Mouse (Mus musculus): ENCODE results near the gene Arhgef7. TPM values are rescaled to one million over a fixed set of nuclear protein-coding genes. Genes with fewer than 3 reads are reported as not detected.

Gene Arhgef7
- polyA plus RNA-seq, 1 experiment from 2014 or later, result 24.0 TPM

DNA sequence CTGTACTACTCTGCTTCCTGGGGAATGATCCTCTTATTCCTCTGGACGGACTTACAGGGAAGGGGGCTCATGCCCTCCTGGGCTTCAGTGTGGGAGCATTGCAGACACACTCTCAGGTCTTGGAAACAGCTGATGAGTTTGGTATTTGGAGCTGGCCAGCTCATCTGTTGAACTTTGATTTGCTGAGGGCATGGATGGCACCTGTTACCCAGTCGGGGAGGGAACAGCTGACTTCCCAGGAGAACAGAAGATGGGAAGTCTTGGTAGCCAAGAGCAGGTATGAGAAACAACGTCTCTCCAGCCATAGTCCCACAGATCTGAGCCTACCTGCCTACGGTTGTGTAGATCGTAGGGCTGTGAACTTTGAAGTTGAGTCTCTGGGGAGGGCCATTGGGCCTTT, 44.1 kb downstream of the Arhgef7 start:
- 86% methylated on average over 5 of the region's 5 CpGs for WGBS
- no peak for ATAC-seq
- no peak overlapping the region for H3K9ac ChIP-seq (ENCODE audit: low read depth, low read length)
- H3K27ac ChIP-seq (ENCODE audit: low read length), result no peak overlapping the region
- no peaks in the 10 kb centered on the region for H3K36me3 ChIP-seq (ENCODE audit: control insufficient read depth, insufficient read depth, low read length)
- no peak overlapping the region for H3K4me3 ChIP-seq (ENCODE audit: low read length)
- H3K4me1 ChIP-seq (ENCODE audit: control insufficient read depth, insufficient read depth, low read length), result peaks cover 25% of the 10 kb centered on the region
- H3K27me3 ChIP-seq (replicated peaks; ENCODE audit: control insufficient read depth, insufficient read depth, low read length), result no peaks in the 10 kb centered on the region
- no peaks in the 10 kb centered on the region for H3K9me3 ChIP-seq (ENCODE audit: control insufficient read depth, low read length)
- no peak overlapping the region for H3K4me2 ChIP-seq (ENCODE audit: low read depth, low read length)

DNA sequence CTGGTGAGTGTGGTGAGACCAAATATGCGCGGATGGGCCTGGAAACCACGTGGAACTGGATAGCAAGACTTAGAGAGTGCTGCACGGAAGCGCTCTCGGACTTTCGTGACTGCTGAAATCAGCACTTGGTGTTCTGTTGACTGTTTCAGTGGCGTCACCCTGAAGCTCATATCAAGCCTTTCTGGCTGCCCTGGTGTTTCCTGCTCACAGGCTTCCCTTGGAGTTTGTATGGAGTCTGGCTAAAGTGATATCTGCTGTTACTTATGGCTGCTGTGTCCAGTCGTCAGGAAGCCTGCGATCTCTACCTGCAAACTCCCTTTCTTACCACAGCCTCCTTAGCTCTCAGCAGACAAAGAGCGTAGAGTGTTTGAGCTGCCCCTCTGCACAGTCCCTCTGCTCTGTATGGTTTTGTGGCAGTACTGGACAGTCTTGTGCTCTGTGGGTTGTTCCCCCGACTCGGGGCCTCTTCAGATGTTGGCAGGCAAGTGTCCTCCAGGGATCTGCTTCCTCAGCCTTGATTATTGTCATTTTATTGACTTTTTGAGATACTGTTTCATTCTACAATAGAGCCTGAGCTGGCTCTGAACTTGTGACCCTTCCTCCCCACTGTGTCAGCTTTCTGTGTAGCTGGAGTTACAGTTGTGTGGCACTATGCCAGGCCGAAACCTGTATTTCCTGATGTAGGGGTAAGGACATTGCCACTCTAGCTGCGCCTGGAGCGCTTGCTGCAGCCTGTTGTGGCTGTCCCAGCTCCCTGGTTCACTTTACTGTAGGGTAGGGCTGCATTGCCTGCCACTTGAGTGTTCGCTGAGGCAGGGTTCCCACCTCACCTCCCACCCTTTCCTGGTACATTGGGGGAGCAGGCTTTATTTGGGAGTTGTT, 46.9 kb downstream of the Arhgef7 start:
- H3K9ac ChIP-seq (ENCODE audit: low read depth, low read length), result peak overlapping the region; percentile 9
- peaks cover 29% of the 10 kb centered on the region for H3K4me1 ChIP-seq (ENCODE audit: control insufficient read depth, insufficient read depth, low read length)

DNA sequence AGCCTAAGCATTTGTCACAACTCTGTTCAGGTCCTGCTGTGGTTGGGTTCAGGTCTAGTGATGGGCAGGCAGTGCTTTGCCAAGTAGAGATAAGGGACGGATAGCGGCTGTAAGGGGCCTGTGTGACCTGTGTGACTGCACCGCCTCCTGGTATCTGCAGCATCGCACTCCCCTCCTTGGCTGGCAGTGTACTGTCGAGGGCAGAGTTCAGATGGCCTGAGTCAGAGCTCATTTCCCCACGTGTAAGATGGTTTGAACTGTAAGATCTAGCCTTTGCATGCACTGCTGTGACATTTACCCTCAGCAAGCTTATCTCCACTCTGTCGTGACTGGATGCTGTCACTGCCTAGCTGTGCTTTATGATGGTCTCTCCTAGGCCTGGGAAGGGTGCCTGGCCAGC, 48.4 kb downstream of the Arhgef7 start:
- Histone ChIP-seq H3K27ac (ENCODE audit: low read length) (no peak overlapping the region; the same call in 1 of the 2 replicates), H3K27me3 (replicated peaks; ENCODE audit: control insufficient read depth, insufficient read depth, low read length) (no peaks in the 10 kb centered on the region), H3K4me3 (ENCODE audit: low read length) (no peak overlapping the region), H3K4me1 (ENCODE audit: control insufficient read depth, insufficient read depth, low read length) (peaks cover 31% of the 10 kb centered on the region), H3K4me2 (ENCODE audit: low read depth, low read length) (no peak overlapping the region), H3K9me3 (ENCODE audit: control insufficient read depth, low read length) (no peaks in the 10 kb centered on the region), H3K9ac (ENCODE audit: low read depth, low read length) (no peak overlapping the region), H3K36me3 (ENCODE audit: control insufficient read depth, insufficient read depth, low read length) (no peaks in the 10 kb centered on the region)
- WGBS, result 40% methylated on average over 7 of the region's 7 CpGs
- peak; percentile 83 for ATAC-seq

More for the DNA sequence above, 46.9 kb downstream of the Arhgef7 start:
- no peaks in the 10 kb centered on the region for H3K27me3 ChIP-seq (replicated peaks; ENCODE audit: control insufficient read depth, insufficient read depth, low read length)
- H3K27ac ChIP-seq (ENCODE audit: low read length), result peak overlapping the region; percentile 57
- no peak overlapping the region for H3K4me2 ChIP-seq (ENCODE audit: low read depth, low read length)
- 72% methylated on average over 17 of the region's 17 CpGs for WGBS
- H3K9me3 ChIP-seq (ENCODE audit: control insufficient read depth, low read length), result no peaks in the 10 kb centered on the region
- peak; percentile 72 for ATAC-seq
- H3K4me3 ChIP-seq (ENCODE audit: low read length), result no peak overlapping the region
- no peaks in the 10 kb centered on the region for H3K36me3 ChIP-seq (ENCODE audit: control insufficient read depth, insufficient read depth, low read length)

- no peaks in the 10 kb centered on the region for H3K27me3 ChIP-seq (replicated peaks; ENCODE audit: control insufficient read depth, insufficient read depth, low read length)
- no peak overlapping the region for H3K9ac ChIP-seq (ENCODE audit: low read depth, low read length)
- no peak for ATAC-seq
- WGBS, result 86% methylated on average over 8 of the region's 8 CpGs
- no peak overlapping the region for H3K4me3 ChIP-seq (ENCODE audit: low read length)
- no peaks in the 10 kb centered on the region for H3K36me3 ChIP-seq (ENCODE audit: control insufficient read depth, insufficient read depth, low read length)
- H3K27ac ChIP-seq (ENCODE audit: low read length), result no peak overlapping the region
- no peak overlapping the region for H3K4me2 ChIP-seq (ENCODE audit: low read depth, low read length)
- H3K9me3 ChIP-seq (ENCODE audit: control insufficient read depth, low read length), result no peaks in the 10 kb centered on the region
- H3K4me1 ChIP-seq (ENCODE audit: control insufficient read depth, insufficient read depth, low read length), result peaks cover 31% of the 10 kb centered on the region
These were observed 49.1 kb downstream of the Arhgef7 start for GRCm38 (mm10) chr8:11776451-11777180.

- Histone ChIP-seq H3K36me3 (ENCODE audit: control insufficient read depth, insufficient read depth, low read length) (0 out of 2 replicates have a peak, but pooled peaks cover 1% of the 10 kb centered on the region), H3K9me3 (ENCODE audit: control insufficient read depth, low read length) (no peaks in the 10 kb centered on the region), H3K4me2 (ENCODE audit: low read depth, low read length) (no peak overlapping the region), H3K4me1 (ENCODE audit: control insufficient read depth, insufficient read depth, low read length) (peaks cover 31% of the 10 kb centered on the region), H3K9ac (ENCODE audit: low read depth, low read length) (no peak overlapping the region), H3K27ac (ENCODE audit: low read length) (no peak overlapping the region), H3K27me3 (replicated peaks; ENCODE audit: control insufficient read depth, insufficient read depth, low read length) (no peaks in the 10 kb centered on the region), H3K4me3 (ENCODE audit: low read length) (no peak overlapping the region)
- 80% methylated on average over 10 of the region's 10 CpGs for WGBS
- no peak for ATAC-seq
These were observed 49.7 kb downstream of the Arhgef7 start for GRCm38 (mm10) chr8:11777201-11777600.

DNA sequence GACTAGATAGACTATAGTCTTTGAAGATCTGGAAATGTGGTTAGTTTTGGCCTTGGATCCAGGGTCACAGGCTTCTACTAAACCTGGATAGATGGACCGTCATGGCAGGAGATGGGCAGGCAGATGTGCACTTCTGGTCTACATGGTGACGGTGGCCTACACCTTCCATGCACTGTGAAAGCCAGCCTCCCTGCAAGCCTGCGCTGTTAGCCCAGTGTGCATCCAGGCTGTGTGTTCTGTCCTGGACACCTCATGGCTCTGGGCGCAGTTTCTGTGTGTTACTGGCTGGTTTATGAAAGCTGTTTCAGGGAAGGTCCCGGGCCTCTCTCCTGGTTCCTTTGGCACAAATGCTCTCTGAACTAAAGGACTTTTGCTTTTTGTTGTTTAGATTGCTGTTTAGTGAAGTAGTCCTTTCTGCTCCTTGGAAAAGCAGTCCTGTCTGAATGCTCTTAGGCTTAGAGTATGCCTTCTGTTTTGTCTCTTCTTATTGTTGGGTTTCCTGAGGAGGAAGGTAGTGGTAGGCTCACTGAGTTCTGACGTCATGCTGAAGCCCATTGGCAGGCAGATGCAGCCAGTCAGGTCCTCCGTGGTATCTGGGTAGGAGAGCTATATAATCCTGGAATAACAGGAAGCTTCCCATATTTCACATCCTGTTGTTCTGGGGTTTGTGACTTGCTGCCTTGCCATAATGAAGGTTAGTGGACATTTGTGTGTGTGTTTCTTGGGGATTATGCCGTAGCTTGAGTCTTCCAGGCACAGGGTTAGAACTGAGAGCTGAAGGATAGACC, 51.3 kb downstream of the Arhgef7 start:
- WGBS, result 77% methylated on average over 8 of the region's 8 CpGs
- Histone ChIP-seq H3K4me2 (ENCODE audit: low read depth, low read length) (no peak overlapping the region), H3K9ac (ENCODE audit: low read depth, low read length) (no peak overlapping the region), H3K9me3 (ENCODE audit: control insufficient read depth, low read length) (no peaks in the 10 kb centered on the region), H3K4me1 (ENCODE audit: control insufficient read depth, insufficient read depth, low read length) (peaks cover 31% of the 10 kb centered on the region), H3K4me3 (ENCODE audit: low read length) (no peak overlapping the region), H3K36me3 (ENCODE audit: control insufficient read depth, insufficient read depth, low read length) (0 out of 2 replicates have a peak, but pooled peaks cover 6% of the 10 kb centered on the region), H3K27me3 (replicated peaks; ENCODE audit: control insufficient read depth, insufficient read depth, low read length) (no peaks in the 10 kb centered on the region), H3K27ac (ENCODE audit: low read length) (peak overlapping the region; percentile 16; the same call in 1 of the 2 replicates)
- ATAC-seq, result no peak

DNA sequence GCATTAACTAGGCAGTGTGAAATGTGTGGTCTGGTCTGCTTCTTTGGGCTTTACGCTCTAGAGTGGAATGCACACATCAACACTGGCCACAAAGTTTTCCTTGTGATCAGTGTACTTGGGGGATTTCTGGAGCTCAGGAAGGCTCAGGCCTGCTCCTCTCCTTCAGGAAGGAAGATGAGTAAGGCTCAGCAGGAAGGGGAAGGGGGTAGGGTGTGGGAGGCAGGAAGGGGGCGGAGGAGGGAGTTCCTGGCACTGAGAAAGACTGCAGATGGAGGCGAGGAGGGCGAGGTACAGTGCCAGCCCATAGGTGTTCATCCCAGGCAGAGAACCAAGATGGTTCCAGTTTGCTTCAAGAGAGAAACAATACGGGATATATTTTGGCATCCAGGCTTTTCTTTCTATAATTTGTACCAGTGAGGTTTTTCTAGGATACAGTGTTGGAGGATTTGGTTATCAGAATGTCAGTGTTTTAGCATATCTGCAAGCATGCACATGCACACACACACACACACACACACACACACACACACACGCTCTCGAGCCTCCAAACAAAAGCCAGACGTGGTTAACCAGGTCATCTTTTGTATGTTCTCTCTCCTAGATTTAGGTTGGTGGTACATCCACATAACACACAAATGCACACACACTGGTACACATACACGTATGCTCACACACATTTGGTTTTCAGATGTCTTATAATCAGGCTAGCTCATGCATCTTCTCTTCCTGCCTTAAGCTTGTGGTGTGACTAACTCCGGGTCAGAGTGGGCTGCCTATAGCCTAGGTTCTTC, 52.5 kb downstream of the Arhgef7 start:
- no peaks in the 10 kb centered on the region for H3K9me3 ChIP-seq (ENCODE audit: control insufficient read depth, low read length)
- H3K27me3 ChIP-seq (replicated peaks; ENCODE audit: control insufficient read depth, insufficient read depth, low read length), result no peaks in the 10 kb centered on the region
- H3K9ac ChIP-seq (ENCODE audit: low read depth, low read length), result no peak overlapping the region
- H3K27ac ChIP-seq (ENCODE audit: low read length), result peak overlapping the region; percentile 45; the same call in 1 of the 2 replicates
- 0 out of 2 replicates have a peak, but pooled peaks cover 8% of the 10 kb centered on the region for H3K36me3 ChIP-seq (ENCODE audit: control insufficient read depth, insufficient read depth, low read length)
- 78% methylated on average over 10 of the region's 10 CpGs for WGBS
- H3K4me2 ChIP-seq (ENCODE audit: low read depth, low read length), result no peak overlapping the region
- peaks cover 19% of the 10 kb centered on the region for H3K4me1 ChIP-seq (ENCODE audit: control insufficient read depth, insufficient read depth, low read length)
- ATAC-seq, result no peak
- peak overlapping the region; percentile 13; the same call in 1 of the 2 replicates for H3K4me3 ChIP-seq (ENCODE audit: low read length)

DNA sequence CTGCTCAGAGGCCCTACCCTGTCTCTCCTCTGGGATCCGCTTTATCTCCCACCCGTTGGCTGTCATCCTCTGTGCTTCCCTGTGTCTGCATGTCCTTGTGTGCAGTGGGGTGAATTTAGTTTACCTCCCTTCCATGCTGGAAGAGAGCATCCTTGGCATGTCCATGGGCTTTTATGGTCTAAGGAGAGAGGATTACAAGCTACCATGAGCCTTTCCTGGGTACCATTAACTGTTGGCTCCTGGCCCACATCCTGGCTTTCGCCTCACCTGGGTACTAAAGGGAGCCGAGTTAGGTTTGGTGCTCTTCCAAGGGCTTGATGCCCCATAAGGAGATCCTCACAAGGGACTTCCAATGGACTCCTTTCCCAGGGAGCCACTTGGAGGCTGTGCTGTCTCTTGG, 53.1 kb downstream of the Arhgef7 start:
- Histone ChIP-seq H3K36me3 (ENCODE audit: control insufficient read depth, insufficient read depth, low read length) (peaks cover 8% of the 10 kb centered on the region; the same call in 1 of the 2 replicates), H3K9ac (ENCODE audit: low read depth, low read length) (no peak overlapping the region), H3K27ac (ENCODE audit: low read length) (no peak overlapping the region), H3K27me3 (replicated peaks; ENCODE audit: control insufficient read depth, insufficient read depth, low read length) (no peaks in the 10 kb centered on the region), H3K4me1 (ENCODE audit: control insufficient read depth, insufficient read depth, low read length) (peaks cover 13% of the 10 kb centered on the region), H3K4me2 (ENCODE audit: low read depth, low read length) (no peak overlapping the region), H3K4me3 (ENCODE audit: low read length) (peak overlapping the region; percentile 13; the same call in 1 of the 2 replicates), H3K9me3 (ENCODE audit: control insufficient read depth, low read length) (no peaks in the 10 kb centered on the region)
- 89% methylated on average over 4 of the region's 4 CpGs for WGBS
- no peak for ATAC-seq
